Mouse (Mus musculus): ENCODE data around the gene Fads3. TPM values are rescaled to one million over a fixed set of nuclear protein-coding genes. Genes with fewer than 3 reads are reported as not detected.

The Fads3 gene
- total and polyA plus RNA-seq, 3 experiments = 20.1 to 48.8 (median 41.8) TPM

DNA sequence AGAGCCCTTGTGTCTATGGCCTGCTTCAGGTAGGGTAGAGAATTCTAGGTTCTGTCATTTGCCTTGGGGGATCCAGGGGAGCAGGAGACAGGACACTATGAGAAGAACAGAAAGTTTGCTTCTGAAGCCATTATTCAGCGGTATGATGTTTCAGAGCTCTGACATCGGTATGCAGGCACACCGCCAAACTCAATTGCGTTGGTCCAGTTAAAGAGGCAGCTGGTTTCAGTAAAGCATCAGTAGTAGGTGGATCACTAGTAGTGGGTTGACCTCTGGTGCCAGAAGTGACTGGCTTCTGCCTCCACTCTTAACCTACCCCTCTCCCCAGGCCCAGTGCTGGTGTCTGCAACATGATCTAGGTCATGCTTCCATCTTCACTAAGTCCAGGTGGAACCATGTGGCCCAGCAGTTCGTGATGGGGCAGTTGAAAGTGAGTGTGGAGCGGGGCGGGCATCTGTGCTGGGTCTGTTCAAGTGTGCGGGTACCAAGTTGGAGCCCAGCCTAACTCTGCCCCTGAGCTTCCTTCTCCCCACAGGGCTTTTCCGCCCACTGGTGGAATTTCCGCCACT lies 12.4 kb downstream of the Fads3 start:
- no peak for ATAC-seq (ENCODE audit: extremely low read depth, insufficient number of reproducible peaks, low FRiP score, poor library complexity, severe bottlenecking)
- Histone ChIP-seq H3K4me3 (ENCODE audit: low read depth, low read length) (no peak overlapping the region), H3K36me3 (replicated peaks) (peaks cover 97% of the 10 kb centered on the region), H3K9me3 (replicated peaks) (no peaks in the 10 kb centered on the region), H3K27me3 (ENCODE audit: insufficient read depth, low read length) (no peaks in the 10 kb centered on the region), H3K4me1 (ENCODE audit: insufficient read depth, low read depth, low read length) (peaks cover 81% of the 10 kb centered on the region)
- TF ChIP-seq GATA2 (IDR thresholded peaks at IDR 0.05; ENCODE audit: borderline replicate concordance, low read depth, low read length) (no peak), POLR2AphosphoS5 (IDR thresholded peaks at IDR 0.05; ENCODE audit: insufficient replicate concordance, low read depth, low read length) (0 out of 2 replicates have a peak, but pooled peaks have one; percentile 72)
- DNase-seq (ENCODE audit: low spot score) = no peak

- H3K4me1 ChIP-seq (ENCODE audit: insufficient read depth, low read depth, low read length) = peaks cover 81% of the 10 kb centered on the region
- ATAC-seq (ENCODE audit: extremely low read depth, insufficient number of reproducible peaks, low FRiP score, poor library complexity, severe bottlenecking) (no peak), DNase-seq (ENCODE audit: low spot score) (no peak)
- H3K9me3 ChIP-seq (replicated peaks) = no peaks in the 10 kb centered on the region
- H3K36me3 ChIP-seq (replicated peaks) = peaks cover 97% of the 10 kb centered on the region
- H3K27me3 ChIP-seq (ENCODE audit: insufficient read depth, low read length) = no peaks in the 10 kb centered on the region
- no peak for TF ChIP-seq CTCF (IDR thresholded peaks at IDR 0.05; ENCODE audit: low read depth, low read length)
- no peak for TF ChIP-seq GATA2 (IDR thresholded peaks at IDR 0.05; ENCODE audit: borderline replicate concordance, low read depth, low read length)
- no peak; the same call in 1 of the 2 replicates for TF ChIP-seq POLR2AphosphoS5 (IDR thresholded peaks at IDR 0.05; ENCODE audit: insufficient replicate concordance, low read depth, low read length)
- TF ChIP-seq GATA1 (IDR thresholded peaks at IDR 0.05; ENCODE audit: borderline replicate concordance, low read length) = no peak
- no peak for TF ChIP-seq TAL1 (conservative IDR thresholded peaks at IDR 0.05; ENCODE audit: low read depth, low read length)
- H3K4me3 ChIP-seq (ENCODE audit: low read depth, low read length) = no peak overlapping the region
These were observed 13.1 kb downstream of the Fads3 start for GRCm38 (mm10) chr19:10054361-10055075.

GRCm38 (mm10) chr19:10055261-10055660 lies 13.9 kb downstream of the Fads3 start:
- peaks cover 81% of the 10 kb centered on the region for H3K4me1 ChIP-seq (ENCODE audit: insufficient read depth, low read depth, low read length)

GRCm38 (mm10) chr19:10055783-10056660 lies 14.7 kb downstream of the Fads3 start:
- Histone ChIP-seq H3K9me3 (replicated peaks) (no peaks in the 10 kb centered on the region), H3K4me1 (ENCODE audit: insufficient read depth, low read depth, low read length) (peaks cover 81% of the 10 kb centered on the region), H3K36me3 (replicated peaks) (peaks cover 95% of the 10 kb centered on the region), H3K27me3 (ENCODE audit: insufficient read depth, low read length) (no peaks in the 10 kb centered on the region), H3K4me3 (ENCODE audit: low read depth, low read length) (no peak overlapping the region)
- DNase-seq (ENCODE audit: low spot score) (no peak), ATAC-seq (ENCODE audit: extremely low read depth, insufficient number of reproducible peaks, low FRiP score, poor library complexity, severe bottlenecking) (no peak)
- TF ChIP-seq POLR2AphosphoS5 (IDR thresholded peaks at IDR 0.05; ENCODE audit: insufficient replicate concordance, low read depth, low read length) (0 out of 2 replicates have a peak, but pooled peaks have one; percentile 28), GATA2 (IDR thresholded peaks at IDR 0.05; ENCODE audit: borderline replicate concordance, low read depth, low read length) (no peak)

More at GRCm38 (mm10) chr19:10055261-10055660, 13.9 kb downstream of the Fads3 start:
- Histone ChIP-seq H3K27me3 (ENCODE audit: insufficient read depth, low read length) (no peaks in the 10 kb centered on the region), H3K36me3 (replicated peaks) (peaks cover 97% of the 10 kb centered on the region), H3K9me3 (replicated peaks) (no peaks in the 10 kb centered on the region), H3K4me3 (ENCODE audit: low read depth, low read length) (no peak overlapping the region)
- DNase-seq (ENCODE audit: low spot score) (no peak), ATAC-seq (ENCODE audit: extremely low read depth, insufficient number of reproducible peaks, low FRiP score, poor library complexity, severe bottlenecking) (no peak)
- no peak for TF ChIP-seq GATA2 (IDR thresholded peaks at IDR 0.05; ENCODE audit: borderline replicate concordance, low read depth, low read length)
- 0 out of 2 replicates have a peak, but pooled peaks have one; percentile 6 for TF ChIP-seq POLR2AphosphoS5 (IDR thresholded peaks at IDR 0.05; ENCODE audit: insufficient replicate concordance, low read depth, low read length)

DNA sequence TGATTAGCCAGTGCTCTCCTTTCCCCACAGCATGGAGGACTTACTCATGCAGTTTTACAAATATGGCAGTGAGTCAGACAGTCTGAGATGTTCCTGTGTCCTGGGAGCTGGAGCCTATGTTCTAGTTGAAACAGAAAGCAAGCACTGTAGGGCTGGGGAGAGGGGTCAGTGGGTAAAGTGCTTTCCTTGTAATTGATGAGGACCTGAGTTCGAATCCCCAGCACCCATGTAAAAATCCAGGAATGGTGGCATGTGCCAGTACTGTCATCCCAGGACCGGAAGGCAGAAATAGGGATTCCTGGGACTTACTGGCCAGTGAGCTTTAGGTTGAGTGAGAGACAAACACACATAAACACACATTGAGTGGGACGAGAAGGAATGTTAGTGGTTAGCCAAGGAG lies 15.3 kb downstream of the Fads3 start:
- DNase-seq (ENCODE audit: low spot score) (no peak), ATAC-seq (ENCODE audit: extremely low read depth, insufficient number of reproducible peaks, low FRiP score, poor library complexity, severe bottlenecking) (no peak)
- TF ChIP-seq TAL1 (conservative IDR thresholded peaks at IDR 0.05; ENCODE audit: low read depth, low read length) (no peak), GATA2 (IDR thresholded peaks at IDR 0.05; ENCODE audit: borderline replicate concordance, low read depth, low read length) (no peak), POLR2AphosphoS5 (IDR thresholded peaks at IDR 0.05; ENCODE audit: insufficient replicate concordance, low read depth, low read length) (no peak), CTCF (IDR thresholded peaks at IDR 0.05; ENCODE audit: low read depth, low read length) (no peak), GATA1 (IDR thresholded peaks at IDR 0.05; ENCODE audit: borderline replicate concordance, low read length) (no peak)
- peaks cover 96% of the 10 kb centered on the region for H3K36me3 ChIP-seq (replicated peaks)
- H3K27me3 ChIP-seq (ENCODE audit: insufficient read depth, low read length) = no peaks in the 10 kb centered on the region
- peaks cover 84% of the 10 kb centered on the region for H3K4me1 ChIP-seq (ENCODE audit: insufficient read depth, low read depth, low read length)
- no peaks in the 10 kb centered on the region for H3K9me3 ChIP-seq (replicated peaks)
- no peak overlapping the region for H3K4me3 ChIP-seq (ENCODE audit: low read depth, low read length)
